In genomic region chr12:72285366-72286345, GRCm38 (mm10) we compare ENCODE assay signal across 7 mouse cellular contexts.
DNase-seq lines count a peak whose midpoint lies in the region; ATAC-seq lines count a peak whose summit lies in the region.

No protein-coding gene starts in this region.

- 64% methylated on average over 25 of the region's 25 CpGs for WGBS in lung, embryonic 16.5 days

- H3K4me1 ChIP-seq in lung, embryonic 16.5 days (replicated peaks; ENCODE audit: control insufficient read depth, insufficient read depth, low read length) = no peaks in the 10 kb centered on the region

- 0 out of 2 replicates have a peak, but pooled peaks have one; percentile 26 for ATAC-seq in lung, embryonic 16.5 days (ENCODE audit: low read depth)

- intact Hi-C loops in gastrocnemius, postnatal 36 days (cut with DNase I) = no loop called here

- no peaks in the 10 kb centered on the region for H3K9me3 ChIP-seq in lung, embryonic 16.5 days (ENCODE audit: control insufficient read depth, low read length)

- no peak overlapping the region for H3K4me3 ChIP-seq in lung, embryonic 16.5 days (ENCODE audit: low read length)

- no peak overlapping the region for H3K9ac ChIP-seq in lung, embryonic 16.5 days (ENCODE audit: low read length)

- no peak overlapping the region for H3K4me2 ChIP-seq in lung, embryonic 16.5 days (ENCODE audit: low read depth, low read length)

- H3K27ac ChIP-seq in lung, embryonic 16.5 days (ENCODE audit: low read length) = no peak overlapping the region

- peak; percentile 10 for DNase-seq in NIH3T3 (ENCODE audit: low read depth)
- peak; percentile 81 for DNase-seq in cerebellum, adult 11 months
- peak; percentile 8 to 18 for DNase-seq in gastrocnemius, postnatal 36 days
- peak; percentile 91 for DNase-seq in telencephalon, adult 2 months (ENCODE audit: low read depth, low spot score)
- no peak for DNase-seq in yolk sac, embryonic 10.5 days (ENCODE audit: low spot score)
- DNase-seq in thymus, postnatal 25 days = no peak

- H3K36me3 ChIP-seq in lung, embryonic 16.5 days (ENCODE audit: control insufficient read depth, insufficient read depth, low read length) = no peaks in the 10 kb centered on the region

- H3K27me3 ChIP-seq in lung, embryonic 16.5 days (ENCODE audit: control insufficient read depth, insufficient read depth, low read depth, low read length) = no peaks in the 10 kb centered on the region

Comparison
In these comparisons a context has a peak if more than half of its experiments do, and no peak if none do; other contexts are left out.
1. DNase-seq: peak in NIH3T3 (single experiment), cerebellum, adult 11 months (single experiment), gastrocnemius, postnatal 36 days (2 of 2) and telencephalon, adult 2 months (single experiment); none in yolk sac, embryonic 10.5 days (single experiment) and thymus, postnatal 25 days (single experiment).